Mouse (Mus musculus): Measurements from ENCODE around the gene Kbtbd6. TPM values are rescaled to one million over a fixed set of nuclear protein-coding genes. Genes with fewer than 3 reads are reported as not detected.
"Not testable (repeated sequence)": the region's sequence is repeated elsewhere in the genome, so short reads cannot be mapped to it uniquely, and the experiment has no call there.

Kbtbd6 gene
- polyA plus RNA-seq (2015; fragmentation: Nextera tagmentation; extraction: Ambion mirVana), result 3.0 and 4.0 TPM in 2 replicates

GRCm38 (mm10) chr14:79451681-79452590 lies at the start of gene Kbtbd6:
TSS of gene Kbtbd6 (plus strand) at chr14:79451835.
- Histone ChIP-seq H3K4me2 (replicated peaks) (peak within 1 kb of the TSS; percentile 73), H3K9ac (replicated peaks) (peak within 1 kb of the TSS; percentile 51), H3K4me3 (peak within 1 kb of the TSS; percentile 72), H3K27ac (replicated peaks) (peak within 1 kb of the TSS; percentile 63)
- not testable (repeated sequence) for H3K27me3 ChIP-seq, H3K9me3 ChIP-seq, H3K4me1 ChIP-seq, H3K36me3 ChIP-seq
- peak; percentile 92 for ATAC-seq (replicated peaks)
- 17% methylated on average over 45 of the region's 89 CpGs for WGBS

- Histone ChIP-seq H3K27ac (replicated peaks) (no peak overlapping the region), H3K9ac (replicated peaks) (no peak overlapping the region), H3K36me3 (peaks cover 3% of the 10 kb centered on the region; the same call in 1 of the 2 replicates), H3K4me3 (no peak overlapping the region), H3K27me3 (no peaks in the 10 kb centered on the region), H3K9me3 (no peaks in the 10 kb centered on the region), H3K4me2 (replicated peaks) (no peak overlapping the region), H3K4me1 (no peaks in the 10 kb centered on the region)
- 75% methylated on average over 2 of the region's 2 CpGs for WGBS
- no peak for ATAC-seq (replicated peaks)
Measured at GRCm38 (mm10) chr14:79407641-79408040, 44.0 kb upstream of the Kbtbd6 start.

GRCm38 (mm10) chr14:79409278-79409830 lies 42.3 kb upstream of the Kbtbd6 start:
- no peak overlapping the region for H3K4me3 ChIP-seq
- no peaks in the 10 kb centered on the region for H3K27me3 ChIP-seq
- peaks cover 12% of the 10 kb centered on the region; the same call in 1 of the 2 replicates for H3K36me3 ChIP-seq
- H3K4me1 ChIP-seq, result no peaks in the 10 kb centered on the region
- no peak overlapping the region for H3K27ac ChIP-seq (replicated peaks)
- WGBS, result 92% methylated on average over 6 of the region's 6 CpGs
- H3K9me3 ChIP-seq, result no peaks in the 10 kb centered on the region
- H3K9ac ChIP-seq (replicated peaks), result no peak overlapping the region
- no peak overlapping the region for H3K4me2 ChIP-seq (replicated peaks)
- no peak for ATAC-seq (replicated peaks)

GRCm38 (mm10) chr14:79410662-79411061 lies 41.0 kb upstream of the Kbtbd6 start:
- Histone ChIP-seq H3K9me3 (no peaks in the 10 kb centered on the region), H3K4me2 (replicated peaks) (no peak overlapping the region), H3K36me3 (peaks cover 12% of the 10 kb centered on the region; the same call in 1 of the 2 replicates), H3K27me3 (no peaks in the 10 kb centered on the region), H3K27ac (replicated peaks) (no peak overlapping the region), H3K9ac (replicated peaks) (no peak overlapping the region), H3K4me3 (no peak overlapping the region), H3K4me1 (no peaks in the 10 kb centered on the region)
- ATAC-seq (replicated peaks), result no peak
- WGBS, result 74% methylated on average over 2 of the region's 2 CpGs

GRCm38 (mm10) chr14:79413121-79413520 lies 38.5 kb upstream of the Kbtbd6 start:
- H3K9ac ChIP-seq (replicated peaks), result no peak overlapping the region
- no peaks in the 10 kb centered on the region for H3K4me1 ChIP-seq
- H3K27me3 ChIP-seq, result no peaks in the 10 kb centered on the region
- 84% methylated on average over 6 of the region's 6 CpGs for WGBS
- no peak overlapping the region for H3K4me2 ChIP-seq (replicated peaks)
- H3K36me3 ChIP-seq, result peaks cover 12% of the 10 kb centered on the region; the same call in 1 of the 2 replicates
- no peak for ATAC-seq (replicated peaks)
- no peaks in the 10 kb centered on the region for H3K9me3 ChIP-seq
- H3K4me3 ChIP-seq, result no peak overlapping the region
- H3K27ac ChIP-seq (replicated peaks), result no peak overlapping the region

- 68% methylated on average over 20 of the region's 20 CpGs for WGBS
- Histone ChIP-seq H3K36me3 (no peaks in the 10 kb centered on the region; the same call in 1 of the 2 replicates), H3K27ac (replicated peaks) (no peak overlapping the region), H3K9ac (replicated peaks) (no peak overlapping the region), H3K4me1 (no peaks in the 10 kb centered on the region), H3K9me3 (no peaks in the 10 kb centered on the region), H3K4me2 (replicated peaks) (no peak overlapping the region), H3K27me3 (no peaks in the 10 kb centered on the region), H3K4me3 (no peak overlapping the region)
- ATAC-seq (replicated peaks), result no peak
Measured at GRCm38 (mm10) chr14:79420083-79420685, 31.5 kb upstream of the Kbtbd6 start.

- ATAC-seq (replicated peaks), result peak; percentile 99
- H3K27ac ChIP-seq (replicated peaks), result peak within 1 kb of the TSS; percentile 92
- H3K27me3 ChIP-seq, result no peaks in the 10 kb centered on the region
- no peaks in the 10 kb centered on the region for H3K9me3 ChIP-seq
- peak within 1 kb of the TSS; percentile 46 for H3K4me2 ChIP-seq (replicated peaks)
- H3K4me1 ChIP-seq, result peaks cover 4% of the 10 kb centered on the region; the same call in 1 of the 2 replicates
- peaks cover 13% of the 10 kb centered on the region for H3K36me3 ChIP-seq
- under 1% methylated on average over 44 of the region's 44 CpGs for WGBS
- H3K4me3 ChIP-seq, result peak within 1 kb of the TSS; percentile 74
- H3K9ac ChIP-seq (replicated peaks), result peak within 1 kb of the TSS; percentile 80
Measured at GRCm38 (mm10) chr14:79425979-79426729, 25.5 kb upstream of the Kbtbd6 start, which contains the start of gene Kbtbd7. TSS of gene Kbtbd7 (plus strand) at chr14:79426511.

- H3K9me3 ChIP-seq, H3K4me1 ChIP-seq, H3K27me3 ChIP-seq: not testable (repeated sequence)
- ATAC-seq (replicated peaks), result peak; percentile 64
- 45% methylated on average over 17 of the region's 59 CpGs for WGBS
- Histone ChIP-seq H3K4me3 (peak overlapping the region; percentile 74), H3K36me3 (peaks cover 13% of the 10 kb centered on the region), H3K27ac (replicated peaks) (peak overlapping the region; percentile 92), H3K9ac (replicated peaks) (peak overlapping the region; percentile 80), H3K4me2 (replicated peaks) (peak overlapping the region; percentile 46)
Measured at GRCm38 (mm10) chr14:79426730-79427365, 24.8 kb upstream of the Kbtbd6 start.

- ATAC-seq (replicated peaks), result no peak
- Histone ChIP-seq H3K27me3 (no peaks in the 10 kb centered on the region), H3K4me1 (no peaks in the 10 kb centered on the region), H3K27ac (replicated peaks) (no peak overlapping the region), H3K36me3 (no peaks in the 10 kb centered on the region), H3K4me2 (replicated peaks) (no peak overlapping the region), H3K4me3 (no peak overlapping the region), H3K9me3 (no peaks in the 10 kb centered on the region), H3K9ac (replicated peaks) (no peak overlapping the region)
- 81% methylated on average over 1 of the region's 1 CpGs for WGBS
Measured at GRCm38 (mm10) chr14:79434068-79434467, 17.6 kb upstream of the Kbtbd6 start.

GRCm38 (mm10) chr14:79440655-79441054 lies 11.0 kb upstream of the Kbtbd6 start:
- Histone ChIP-seq H3K4me1 (peaks cover 13% of the 10 kb centered on the region), H3K36me3 (no peaks in the 10 kb centered on the region), H3K9ac (replicated peaks) (no peak overlapping the region), H3K4me3 (no peak overlapping the region), H3K27ac (replicated peaks) (no peak overlapping the region), H3K27me3 (no peaks in the 10 kb centered on the region), H3K9me3 (no peaks in the 10 kb centered on the region), H3K4me2 (replicated peaks) (no peak overlapping the region)
- ATAC-seq (replicated peaks), result no peak
- WGBS, result 88% methylated on average over 2 of the region's 2 CpGs

- H3K4me3 ChIP-seq, result no peak overlapping the region
- no peaks in the 10 kb centered on the region for H3K9me3 ChIP-seq
- no peak for ATAC-seq (replicated peaks)
- no peaks in the 10 kb centered on the region for H3K36me3 ChIP-seq
- H3K27me3 ChIP-seq, result no peaks in the 10 kb centered on the region
- 86% methylated on average over 5 of the region's 5 CpGs for WGBS
- H3K9ac ChIP-seq (replicated peaks), result no peak overlapping the region
- no peak overlapping the region for H3K4me2 ChIP-seq (replicated peaks)
- peaks cover 17% of the 10 kb centered on the region for H3K4me1 ChIP-seq
- H3K27ac ChIP-seq (replicated peaks), result no peak overlapping the region
Measured at GRCm38 (mm10) chr14:79441441-79441840, 10.2 kb upstream of the Kbtbd6 start.

All from forebrain, embryonic 15.5 days (tissue).